Mouse (Mus musculus) liver, embryonic 11.5 days (tissue): Measurements from ENCODE around the gene Chst8. TPM values are rescaled to one million over a fixed set of nuclear protein-coding genes. Genes with fewer than 3 reads are reported as not detected.

Source experiments
- ATAC-seq: fragments of 200-750 bp; cut with Nextera tagmentation; replicated peaks from 2 replicates; pipeline ENCODE4 v1.8.0; 2017; ENCODE audit warnings: moderate number of reproducible peaks, mild to moderate bottlenecking, moderate TSS enrichment, moderate library complexity; ENCODE audit not compliant: low FRiP score
- DNase-seq: peaks from one replicate; pipeline ENCODE4 v3.0.0-alpha.2; 2017; ENCODE audit warnings: low spot score
- H3K27ac ChIP-seq: fragments of 300-500 bp; sonication (generic); 2 replicates; pipeline ENCODE4 v1.5.1; 2014; ENCODE audit warnings: mild to moderate bottlenecking, low read depth, low read length, control low read depth
- H3K27me3 ChIP-seq: fragments of 300-500 bp; sonication (generic); replicated peaks from 2 replicates; pipeline ENCODE4 v1.6.1; 2014; ENCODE audit warnings: low read length, mixed read lengths; ENCODE audit not compliant: control insufficient read depth, insufficient read depth
- H3K36me3 ChIP-seq: fragments of 300-500 bp; sonication (generic); 2 replicates; pipeline ENCODE4 v1.6.1; 2014; ENCODE audit warnings: mild to moderate bottlenecking, low read length, moderate library complexity, mixed read lengths; ENCODE audit not compliant: control insufficient read depth, insufficient read depth
- H3K4me1 ChIP-seq: fragments of 300-500 bp; sonication (generic); replicated peaks from 2 replicates; pipeline ENCODE4 v1.6.1; 2014; ENCODE audit warnings: low read length, mixed read lengths; ENCODE audit not compliant: control insufficient read depth, insufficient read depth
- H3K4me2 ChIP-seq: fragments of 300-500 bp; sonication (generic); 2 replicates; pipeline ENCODE4 v1.6.1; 2014; ENCODE audit warnings: mild to moderate bottlenecking, control low read depth, moderate library complexity
- H3K4me3 ChIP-seq: fragments of 300-500 bp; sonication (generic); 2 replicates; pipeline ENCODE4 v1.5.1; 2014; ENCODE audit warnings: low read depth, low read length, control low read depth
- H3K9ac ChIP-seq: fragments of 300-500 bp; sonication (generic); 2 replicates; pipeline ENCODE4 v1.6.1; 2014; ENCODE audit warnings: low read depth, low read length, control low read depth
- H3K9me3 ChIP-seq: fragments of 300-500 bp; sonication (generic); 2 replicates; pipeline ENCODE4 v1.6.1; 2016; ENCODE audit warnings: low read length, inconsistent platforms, mixed read lengths; ENCODE audit not compliant: control insufficient read depth
- WGBS: fragments of 180-500 bp; shearing (Covaris S2); extraction: QIAGEN DNeasy Blood & Tissue Kit; methylation state at CpG from one replicate; pipeline ENCODE4 v1.1.7; 2014; 5-methylcytosine and 5-hydroxymethylcytosine counted together
- polyA plus RNA-seq: library from polyadenylated mRNA; unstranded; fragments of >200 nt; fragmentation: Nextera tagmentation; extraction: Ambion mirVana; gene quantifications from 2 replicates; pipeline ENCODE4 v1.2.1, GENCODE M21; 2014

Chst8 gene
- polyA plus RNA-seq, 1 experiment from 2014 or later = 0.75 TPM

DNA sequence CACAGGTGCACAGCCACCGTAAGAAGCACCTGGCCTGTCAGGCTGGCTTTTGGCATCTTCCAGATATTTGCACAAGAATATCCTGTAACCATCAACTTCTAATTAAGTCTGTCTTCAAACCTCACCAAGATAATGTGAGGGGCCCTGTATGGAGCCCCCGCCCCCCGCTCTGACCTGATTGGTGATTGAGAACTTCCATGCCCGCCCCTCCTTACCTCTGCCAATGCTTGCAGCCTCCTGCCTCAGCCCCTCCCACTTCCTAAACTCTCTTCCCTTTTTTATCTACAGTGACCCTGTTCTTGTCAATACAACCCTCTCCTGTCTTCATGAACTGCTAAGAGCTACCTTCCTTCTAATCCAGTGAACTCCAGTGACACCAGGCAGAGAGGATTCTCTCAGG, 37.6 kb downstream of the Chst8 start:
- Histone ChIP-seq H3K4me1 (no peaks in the 10 kb centered on the region), H3K9ac (no peak overlapping the region), H3K27me3 (no peaks in the 10 kb centered on the region), H3K4me2 (no peak overlapping the region), H3K4me3 (no peak overlapping the region), H3K36me3 (no peaks in the 10 kb centered on the region), H3K9me3 (no peaks in the 10 kb centered on the region), H3K27ac (no peak overlapping the region)
- ATAC-seq (no peak), DNase-seq (no peak)
- 56% methylated on average over 4 of the region's 4 CpGs for WGBS

DNA sequence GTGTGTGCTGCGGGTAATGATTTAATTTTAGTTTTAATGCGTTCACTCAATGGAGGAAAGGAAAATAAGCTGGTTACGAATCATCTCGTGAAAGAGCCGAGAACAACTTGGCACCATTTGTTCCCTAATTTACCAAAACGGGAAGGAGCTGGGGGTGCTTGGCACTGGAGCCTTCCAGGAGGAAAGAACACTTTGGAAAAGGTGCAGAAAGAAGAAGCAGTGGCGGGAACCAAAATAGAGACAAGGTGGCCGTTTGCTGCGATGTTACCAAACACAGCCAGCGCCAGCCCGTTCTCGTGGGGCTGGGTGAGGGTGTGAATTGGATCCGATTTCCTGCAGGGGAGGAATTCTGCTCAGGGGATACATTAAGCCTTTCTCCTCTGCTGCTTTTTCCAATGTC, 38.5 kb downstream of the Chst8 start:
- Histone ChIP-seq H3K36me3 (no peaks in the 10 kb centered on the region), H3K27me3 (no peaks in the 10 kb centered on the region), H3K9ac (no peak overlapping the region), H3K4me3 (no peak overlapping the region), H3K4me2 (no peak overlapping the region), H3K9me3 (no peaks in the 10 kb centered on the region), H3K4me1 (no peaks in the 10 kb centered on the region), H3K27ac (no peak overlapping the region)
- ATAC-seq (no peak), DNase-seq (no peak)
- 29% methylated on average over 13 of the region's 13 CpGs for WGBS

DNA sequence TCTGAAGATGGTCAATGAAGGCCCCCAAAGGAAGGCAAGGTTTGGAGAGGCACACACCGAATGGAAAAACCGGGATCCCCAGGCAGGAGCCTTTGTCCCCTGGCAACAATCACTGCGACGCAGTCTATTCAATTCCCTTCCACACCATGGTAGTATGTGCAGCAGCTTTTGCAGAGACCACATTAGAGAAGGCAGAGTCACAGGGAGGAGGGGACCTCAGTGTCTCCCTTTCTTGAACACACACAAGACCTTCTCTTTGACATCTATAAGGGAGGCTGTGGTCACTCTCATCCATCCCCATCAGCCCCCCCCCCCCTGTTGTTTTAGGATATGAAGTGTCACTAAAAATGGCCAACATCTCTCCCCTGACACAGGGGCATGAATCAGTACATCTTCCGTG, 39.2 kb downstream of the Chst8 start:
- H3K36me3 ChIP-seq = no peaks in the 10 kb centered on the region

DNA sequence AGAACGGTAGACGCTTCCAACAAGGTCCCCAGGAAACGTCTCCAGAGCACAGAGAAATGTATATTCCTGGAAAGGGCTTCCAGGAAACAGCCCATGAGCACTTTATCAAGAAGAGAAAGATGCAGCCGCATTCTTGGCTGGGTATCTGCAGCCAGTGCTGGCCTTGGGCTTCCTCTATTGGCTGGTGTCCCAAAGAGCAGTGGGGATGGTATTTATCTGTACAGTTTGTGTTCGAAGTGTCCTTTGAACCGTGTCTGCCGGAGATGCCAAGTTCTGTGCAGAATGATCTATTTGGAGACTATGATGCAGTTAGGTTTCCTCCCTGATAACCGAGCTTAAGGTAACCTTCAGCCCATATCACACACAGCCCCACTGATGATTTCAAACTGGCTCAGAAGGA, 43.0 kb downstream of the Chst8 start:
- no peaks in the 10 kb centered on the region for H3K27me3 ChIP-seq
- no peaks in the 10 kb centered on the region for H3K9me3 ChIP-seq
- no peak overlapping the region for H3K9ac ChIP-seq
- no peak overlapping the region for H3K4me3 ChIP-seq
- 57% methylated on average over 8 of the region's 8 CpGs for WGBS
- no peaks in the 10 kb centered on the region for H3K4me1 ChIP-seq
- no peak overlapping the region for H3K27ac ChIP-seq
- ATAC-seq (no peak), DNase-seq (no peak)
- no peak overlapping the region for H3K4me2 ChIP-seq
- no peaks in the 10 kb centered on the region for H3K36me3 ChIP-seq

More for the DNA sequence above, 39.2 kb downstream of the Chst8 start:
- Histone ChIP-seq H3K27ac (no peak overlapping the region), H3K4me1 (no peaks in the 10 kb centered on the region), H3K4me3 (no peak overlapping the region), H3K4me2 (no peak overlapping the region), H3K9ac (no peak overlapping the region), H3K27me3 (no peaks in the 10 kb centered on the region), H3K9me3 (no peaks in the 10 kb centered on the region)
- DNase-seq (no peak), ATAC-seq (no peak)
- WGBS = 81% methylated on average over 5 of the region's 5 CpGs

DNA sequence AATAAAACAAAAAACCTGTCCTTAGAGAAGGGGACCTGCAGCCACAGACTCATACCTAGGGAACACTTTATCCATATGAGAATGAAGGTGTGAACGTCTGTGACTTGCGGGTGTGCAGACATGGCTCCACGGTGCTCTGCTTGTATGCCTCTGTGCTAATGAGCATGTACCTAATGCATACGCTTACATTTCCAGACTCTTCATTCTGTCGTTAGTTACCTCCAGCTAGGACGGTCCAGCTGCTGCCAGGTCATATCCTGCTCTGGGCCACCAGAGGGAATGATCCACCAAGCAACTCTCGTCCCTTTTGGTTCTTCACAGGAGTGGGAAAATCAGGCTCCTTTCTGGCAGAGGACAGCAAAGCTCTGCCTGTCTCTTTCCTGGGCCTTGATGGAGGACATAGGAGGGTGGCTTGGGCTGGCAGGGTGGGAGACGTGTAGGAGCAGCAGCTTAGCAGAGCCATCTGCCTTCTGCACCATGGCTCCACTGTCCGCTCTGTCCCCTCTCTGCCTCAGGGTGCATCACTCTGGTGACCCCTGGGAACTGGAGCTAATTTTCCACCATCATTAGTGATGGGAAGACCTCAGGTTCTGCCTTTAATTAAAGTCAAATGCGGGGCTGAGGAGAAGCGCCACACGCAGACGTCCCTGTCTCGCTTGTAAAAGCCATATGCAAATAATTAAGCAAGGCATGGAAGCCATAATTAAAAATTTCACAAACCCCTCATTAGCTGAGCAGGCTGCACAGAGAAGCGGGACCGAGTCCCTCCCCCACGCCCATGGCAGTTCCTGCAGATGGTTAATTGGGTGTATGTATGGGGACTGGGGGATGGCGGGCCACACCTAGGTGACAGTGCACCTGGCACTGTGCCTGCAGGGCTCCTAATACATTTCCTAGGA, 48.0 kb downstream of the Chst8 start:
- no peaks in the 10 kb centered on the region for H3K9me3 ChIP-seq
- H3K27me3 ChIP-seq = no peaks in the 10 kb centered on the region
- H3K9ac ChIP-seq = no peak overlapping the region
- ATAC-seq (no peak), DNase-seq (no peak)
- no peak overlapping the region for H3K27ac ChIP-seq
- H3K4me1 ChIP-seq = no peaks in the 10 kb centered on the region
- 73% methylated on average over 18 of the region's 18 CpGs for WGBS
- no peak overlapping the region for H3K4me2 ChIP-seq
- no peaks in the 10 kb centered on the region for H3K36me3 ChIP-seq
- H3K4me3 ChIP-seq = no peak overlapping the region

DNA sequence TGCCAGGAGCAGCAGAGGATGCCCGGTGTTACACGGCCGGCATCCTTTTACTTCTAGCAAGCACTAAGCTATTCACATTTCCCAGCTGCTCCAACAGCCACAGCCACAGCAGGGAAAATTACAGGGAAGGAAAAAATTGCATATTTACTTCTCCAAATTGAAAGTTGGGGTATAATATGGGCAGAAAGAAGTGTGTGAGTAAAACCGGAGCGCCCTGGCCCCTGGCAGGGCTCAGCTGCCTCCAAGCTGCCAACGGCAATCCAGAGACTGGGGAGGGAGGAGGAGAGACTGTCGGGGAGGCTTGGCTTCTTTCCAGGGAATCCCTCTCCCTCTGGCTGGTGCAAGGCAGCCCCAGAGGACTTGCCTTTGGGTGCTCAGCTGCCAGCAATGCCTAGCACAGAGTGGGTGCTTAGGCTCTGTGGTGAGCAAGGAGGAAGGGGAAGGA, 53.1 kb downstream of the Chst8 start:
- Histone ChIP-seq H3K4me2 (no peak overlapping the region), H3K9me3 (no peaks in the 10 kb centered on the region), H3K4me3 (no peak overlapping the region), H3K27ac (no peak overlapping the region), H3K27me3 (no peaks in the 10 kb centered on the region), H3K9ac (no peak overlapping the region), H3K36me3 (no peaks in the 10 kb centered on the region), H3K4me1 (no peaks in the 10 kb centered on the region)
- no peak for DNase-seq
- no peak for ATAC-seq
- 76% methylated on average over 7 of the region's 7 CpGs for WGBS

DNA sequence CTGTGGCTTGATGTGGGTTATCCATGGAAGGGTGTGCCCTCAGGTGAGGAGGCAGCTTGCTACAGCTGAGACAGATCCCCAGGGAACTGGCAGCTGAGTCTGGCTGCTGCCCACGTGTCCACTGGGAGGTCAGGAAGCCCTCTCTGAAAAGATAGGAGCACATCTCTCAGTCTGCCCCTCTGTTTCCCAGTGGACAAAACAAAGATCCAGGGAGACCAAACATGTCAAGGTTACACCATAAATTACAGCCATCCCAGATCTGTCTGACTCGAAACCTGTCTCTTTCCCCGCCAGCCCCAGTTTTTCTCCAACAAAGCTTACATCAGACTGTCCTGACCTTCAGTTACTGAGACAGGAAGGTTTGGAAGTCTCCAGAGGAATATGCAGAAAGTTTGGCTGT, 53.8 kb downstream of the Chst8 start:
- Histone ChIP-seq H3K27ac (no peak overlapping the region), H3K27me3 (no peaks in the 10 kb centered on the region), H3K4me1 (no peaks in the 10 kb centered on the region), H3K9ac (no peak overlapping the region), H3K9me3 (no peaks in the 10 kb centered on the region), H3K4me2 (no peak overlapping the region), H3K4me3 (no peak overlapping the region), H3K36me3 (no peaks in the 10 kb centered on the region)
- DNase-seq = no peak
- 61% methylated on average over 3 of the region's 3 CpGs for WGBS
- no peak for ATAC-seq

DNA sequence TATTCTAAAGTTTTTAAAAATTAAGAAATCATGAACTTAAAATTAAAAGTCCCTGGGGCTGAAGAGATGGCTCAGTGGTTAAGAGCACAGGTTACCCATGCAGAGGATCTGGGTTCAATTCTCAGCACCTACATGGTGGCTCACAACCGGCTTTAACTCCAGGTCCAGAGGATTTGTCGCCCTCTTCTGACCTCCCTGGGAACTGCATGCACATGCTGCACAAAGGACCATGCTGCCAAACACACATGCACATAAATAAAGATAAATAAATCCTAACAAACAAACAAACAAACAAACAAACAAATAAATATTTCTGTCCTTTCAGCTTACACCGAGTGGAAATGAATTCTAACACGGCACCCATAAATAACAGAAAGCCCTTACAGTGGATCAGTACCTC, 55.0 kb downstream of the Chst8 start:
- no peak overlapping the region for H3K4me2 ChIP-seq
- no peak overlapping the region for H3K27ac ChIP-seq
- no peaks in the 10 kb centered on the region for H3K4me1 ChIP-seq
- H3K9ac ChIP-seq = no peak overlapping the region
- H3K36me3 ChIP-seq = no peaks in the 10 kb centered on the region
- no peak for DNase-seq
- WGBS = 76% methylated on average over 4 of the region's 4 CpGs
- no peaks in the 10 kb centered on the region for H3K9me3 ChIP-seq
- H3K4me3 ChIP-seq = no peak overlapping the region
- no peak for ATAC-seq
- H3K27me3 ChIP-seq = no peaks in the 10 kb centered on the region
